Mouse (Mus musculus) lung, postnatal 0 days (tissue): ENCODE measurements around the gene Akna.

Experiments used
- CTCF ChIP-seq: IDR thresholded peaks from 2 replicates; pipeline ENCODE4 v1.5.1; 2016; ENCODE audit warnings: antibody characterized with exemption, mild to moderate bottlenecking
- EP300 ChIP-seq: IDR thresholded peaks from 2 replicates; pipeline ENCODE4 v1.6.1; 2016; ENCODE audit warnings: antibody characterized with exemption, mild to moderate bottlenecking, control low read depth

DNA sequence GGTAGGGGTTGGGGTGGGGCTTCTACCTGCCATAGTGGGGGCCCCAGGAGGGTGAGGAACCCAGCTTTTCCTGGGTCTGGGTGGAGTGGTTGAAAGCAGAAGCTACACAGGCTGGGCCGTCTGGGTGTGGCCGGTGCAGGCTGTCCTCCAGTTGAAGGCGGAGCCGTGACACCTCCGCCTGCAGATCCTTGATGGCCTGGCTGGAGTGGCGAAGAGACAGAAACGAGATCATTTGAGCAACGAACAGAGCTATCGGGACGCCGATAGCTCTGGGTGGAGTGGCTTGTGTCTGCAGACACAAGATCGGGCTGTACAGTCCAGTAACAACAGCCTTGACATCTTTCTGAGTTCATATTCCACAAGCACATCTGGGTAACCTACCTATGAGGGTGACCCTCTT is 28.8 kb downstream of the Akna start:
- TF ChIP-seq EP300 (no peak), CTCF (no peak)
